Mouse (Mus musculus) adrenal gland, postnatal 25 days (tissue): ENCODE measurements around the gene E330014E10Rik. TPM values are rescaled to one million over a fixed set of nuclear protein-coding genes. Genes with fewer than 3 reads are reported as not detected.
"Not testable (repeated sequence)": the region's sequence is repeated elsewhere in the genome, so short reads cannot be mapped to it uniquely, and the experiment has no call there.

Source experiments
- DNase-seq: peaks from one replicate; pipeline ENCODE4 v3.0.0; 2021; ENCODE audit warnings: mixed read lengths
- long read RNA-seq: library from polyadenylated mRNA; stranded (forward); transcript quantifications from one replicate; pipeline ENCODE4 v2.0.0, GENCODE M21; 2021
- total RNA-seq: library from RNA; stranded (reverse); gene quantifications from 2 replicates; pipeline ENCODE4 v1.2.3, GENCODE M21; 2021

The E330014E10Rik gene
- not detected in 2 replicates for total RNA-seq
- long read RNA-seq: 0 reads

- not testable (repeated sequence) for DNase-seq
Measured at GRCm38 (mm10) chr5:95775690-95776089, at the start of gene E330014E10Rik. Gene E330014E10Rik, plus strand, starts transcription at chr5:95775990.

GRCm38 (mm10) chr5:95736073-95736472 is 39.7 kb upstream of the E330014E10Rik start, which contains the start of gene Gm7978:
Gene Gm7978, minus strand, starts transcription at chr5:95736173.
- DNase-seq: not testable (repeated sequence)

- not testable (repeated sequence) for DNase-seq
Measured at GRCm38 (mm10) chr5:95741714-95742113, 34.1 kb upstream of the E330014E10Rik start, which contains the start of gene Gm7982. Gene Gm7982, plus strand, starts transcription at chr5:95742014.

GRCm38 (mm10) chr5:95810841-95811240 is 35.1 kb downstream of the E330014E10Rik start:
- DNase-seq: peak; percentile 20

- no peak for DNase-seq
Measured at GRCm38 (mm10) chr5:95836580-95836979, 60.8 kb downstream of the E330014E10Rik start.

GRCm38 (mm10) chr5:95854030-95854429 is 78.2 kb downstream of the E330014E10Rik start:
- no peak for DNase-seq

Other genes with a start within 250 kb of the E330014E10Rik start
- gene Gm7971, start 181.1 kb upstream of the E330014E10Rik start, total RNA-seq: not detected in 2 replicates
- not detected in 2 replicates for gene Gm7978, start 39.8 kb upstream of the E330014E10Rik start, total RNA-seq
- not detected in 2 replicates for gene Gm7982, start 34.0 kb upstream of the E330014E10Rik start, total RNA-seq
- gene Cxcl13, start 181.0 kb downstream of the E330014E10Rik start, total RNA-seq: not detected in 2 replicates